Mouse (Mus musculus): ENCODE data around the gene Gfral. TPM values are rescaled to one million over a fixed set of nuclear protein-coding genes. Genes with fewer than 3 reads are reported as not detected.

The Gfral gene
- polyA plus RNA-seq, 1 experiment from 2014 or later: not detected

Other genes with a start within 250 kb of the Gfral start
- 3.7 and 5.2 TPM in 2 replicates for gene Hmgcll1, start 198.8 kb downstream of the Gfral start, polyA plus RNA-seq (2016; fragmentation: Nextera tagmentation; extraction: Ambion mirVana)
- 0.30 and 0.42 TPM in 2 replicates for gene Hcrtr2, start 110.2 kb upstream of the Gfral start, polyA plus RNA-seq (2016; fragmentation: Nextera tagmentation; extraction: Ambion mirVana)

All from forebrain, embryonic 10.5 days (tissue).